Mouse (Mus musculus): ENCODE results near the gene Auts2.

Gene Auts2

DNA sequence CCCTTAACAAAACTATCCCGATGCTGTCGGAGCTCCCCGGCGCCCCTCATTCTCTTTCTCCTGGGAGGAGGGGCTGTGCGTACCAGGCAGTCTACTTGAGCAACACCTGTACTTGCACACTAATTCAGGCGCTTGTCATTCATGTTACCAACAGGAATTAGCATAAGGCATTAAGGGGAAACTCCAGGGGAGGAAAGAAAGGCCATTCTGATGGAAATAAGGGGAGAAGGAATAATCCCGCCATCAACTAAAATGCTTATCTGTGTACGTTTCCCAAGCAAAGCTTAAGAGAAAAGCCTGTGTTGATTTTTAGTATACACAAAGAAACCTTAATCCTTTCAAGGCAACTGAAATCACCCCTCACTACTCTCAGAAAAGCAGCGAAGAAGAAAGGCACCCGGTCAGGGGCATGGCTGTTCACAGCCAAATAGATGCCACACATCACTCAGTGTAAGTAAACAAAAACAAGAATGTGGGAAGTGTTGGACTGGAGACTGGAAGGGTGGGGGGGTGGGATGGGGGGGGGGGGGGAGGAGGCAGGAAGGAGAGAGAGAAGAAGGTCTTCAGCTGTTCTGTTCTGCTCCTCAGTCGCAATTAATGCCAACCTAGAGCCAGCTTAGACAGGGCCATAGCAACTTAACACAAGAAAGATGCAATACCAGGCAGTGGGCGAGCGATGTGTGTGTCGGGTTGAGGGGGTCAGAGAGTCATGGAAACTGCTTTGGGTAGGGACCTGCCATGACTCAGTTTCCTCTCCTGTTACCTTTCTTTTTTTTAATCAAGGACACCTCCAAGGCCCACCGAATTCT is 1011.2 kb downstream of the Auts2 start:
- DNase-seq (ENCODE audit: low read depth, low spot score), result peak; percentile 48

DNA sequence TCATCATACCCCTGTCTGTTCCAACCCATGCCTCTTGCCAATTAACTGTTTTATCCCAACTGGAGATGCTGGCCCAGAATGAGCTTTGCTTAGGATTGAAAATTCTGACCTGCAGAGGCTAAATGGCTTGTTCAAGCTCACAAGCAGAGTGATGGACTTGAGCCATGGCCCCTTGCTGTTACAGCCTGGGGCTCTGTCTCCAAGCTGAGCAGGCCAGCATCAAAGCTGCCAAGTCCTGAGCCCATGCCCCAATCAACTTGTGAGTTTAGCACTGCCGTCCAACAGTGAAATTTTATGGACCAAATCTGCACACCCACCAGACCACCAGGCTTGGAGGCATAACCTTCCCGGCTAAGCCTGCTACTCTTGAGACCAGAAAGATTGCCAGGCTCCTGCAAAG is 1012.3 kb downstream of the Auts2 start:
- no peak for DNase-seq (ENCODE audit: low read depth, low spot score)

DNA sequence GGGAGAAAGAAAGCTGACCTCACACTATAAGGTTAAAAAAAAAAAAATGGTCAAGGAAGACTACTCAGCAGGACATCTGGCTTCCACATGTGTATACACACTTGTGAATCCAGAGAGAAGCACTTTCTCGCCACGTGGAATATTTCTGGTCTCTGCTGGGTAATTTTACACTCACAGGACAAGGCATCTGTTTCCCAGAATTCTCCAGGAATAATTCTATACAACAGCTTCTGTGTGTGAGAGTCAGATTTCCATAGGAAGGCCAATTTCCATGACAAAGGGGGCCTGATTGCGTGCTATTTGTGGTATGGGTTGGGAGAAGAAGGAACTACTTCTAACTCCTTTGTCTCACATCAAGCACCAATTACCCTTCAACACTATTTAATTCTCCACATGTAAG is 1016.5 kb downstream of the Auts2 start:
- peak; percentile 91 for DNase-seq (ENCODE audit: low read depth, low spot score)

DNA sequence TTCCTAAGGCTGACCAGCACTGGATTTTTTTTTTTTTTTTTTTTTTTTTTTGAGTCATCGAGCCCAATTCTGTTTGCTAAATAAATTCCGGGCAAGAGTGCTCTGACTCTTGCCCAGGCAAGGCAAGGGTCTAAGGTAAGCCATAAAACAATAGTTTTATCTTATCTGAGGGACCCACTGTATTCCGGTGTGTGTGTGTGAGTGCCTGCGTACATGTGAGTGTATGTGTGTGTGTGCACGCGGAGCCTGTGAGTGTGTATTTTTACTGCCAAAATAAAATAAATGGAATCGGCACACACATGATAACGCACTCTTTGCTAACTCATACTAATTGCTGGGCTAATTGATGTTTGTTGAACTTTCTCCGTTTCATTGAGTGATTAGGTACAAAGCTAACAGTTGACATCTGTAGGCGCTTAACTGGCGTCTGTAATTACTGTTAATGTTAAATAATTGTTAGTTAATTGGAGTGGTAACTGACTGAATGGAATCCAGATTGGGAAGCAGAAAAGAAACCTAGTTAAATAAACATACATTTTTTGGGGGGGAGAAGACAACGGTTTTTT is 1018.2 kb downstream of the Auts2 start:
- DNase-seq (ENCODE audit: low read depth, low spot score), result no peak

DNA sequence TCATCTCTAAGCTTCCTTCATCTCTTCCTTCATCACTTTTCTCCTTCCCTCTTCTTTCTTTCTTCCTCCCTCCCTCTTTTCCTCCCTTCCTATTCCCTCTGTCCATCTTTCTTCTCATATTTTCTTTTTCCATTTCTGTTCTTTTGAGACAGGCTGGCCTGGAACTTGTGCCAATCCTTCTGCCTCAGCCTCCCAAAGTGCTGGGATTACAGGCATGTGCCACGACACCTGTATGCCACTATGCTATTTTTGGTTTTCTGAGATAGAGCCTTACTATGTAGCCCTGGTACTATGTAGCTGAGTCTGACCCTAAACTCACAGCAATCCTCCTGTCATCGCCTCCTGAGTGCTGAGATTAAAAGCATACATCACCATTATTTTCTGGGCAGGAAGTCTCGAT is 1023.6 kb downstream of the Auts2 start:
- no peak for DNase-seq (ENCODE audit: low read depth, low spot score)

DNA sequence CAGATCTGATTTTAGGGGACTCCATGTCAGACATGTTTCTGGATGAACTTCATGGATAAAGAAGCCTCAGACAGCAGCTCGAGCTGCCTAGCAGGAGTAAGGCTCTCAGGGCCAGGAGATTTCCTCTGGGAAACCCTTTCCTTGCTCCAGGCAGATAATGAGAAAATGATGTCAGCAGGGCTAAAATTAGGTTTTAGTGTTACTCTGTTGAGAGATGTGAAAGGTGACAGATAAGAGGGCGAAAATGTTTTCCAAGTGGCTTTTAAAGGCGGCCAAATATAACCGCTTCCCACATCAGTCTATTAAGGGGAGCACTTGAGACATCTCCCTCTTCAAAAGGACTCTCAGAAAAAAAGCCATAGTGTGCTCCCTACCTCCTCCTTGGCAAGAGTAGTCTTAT is 1025.5 kb downstream of the Auts2 start:
- DNase-seq (ENCODE audit: low read depth, low spot score), result no peak

DNA sequence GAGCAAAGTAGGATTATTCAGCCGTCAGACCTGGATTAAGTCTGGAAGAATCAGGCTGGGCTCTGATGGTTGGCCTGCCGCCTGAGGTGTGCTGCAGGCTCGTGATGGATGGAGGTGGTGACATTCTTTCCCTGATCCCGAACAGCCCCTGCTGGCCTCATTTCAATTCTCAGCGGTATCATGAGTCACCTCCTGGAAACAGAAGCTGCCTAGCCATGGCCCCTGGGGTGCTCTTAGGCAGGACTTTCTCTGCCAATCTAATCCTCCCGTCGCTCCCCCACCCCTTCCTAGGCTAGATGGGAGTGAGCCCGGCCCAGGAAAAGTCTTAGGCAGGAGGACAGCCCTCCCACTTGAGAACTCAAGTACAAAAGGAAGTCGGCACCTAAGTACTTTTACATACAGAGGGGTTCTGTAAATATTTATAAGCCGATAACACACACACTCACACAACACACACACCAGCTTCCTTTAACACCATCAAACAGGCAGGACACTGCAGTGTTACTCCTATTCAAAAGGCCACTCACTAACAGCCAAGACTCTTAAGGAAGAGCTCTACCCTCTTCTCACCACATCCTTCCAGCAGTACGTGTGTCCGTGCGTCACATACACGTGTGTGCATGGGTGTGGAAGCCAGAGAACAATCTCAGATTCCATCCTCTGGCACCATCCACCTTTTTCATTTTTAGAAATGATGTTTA is 1027.3 kb downstream of the Auts2 start:
- DNase-seq (ENCODE audit: low read depth, low spot score), result peak; percentile 76

DNA sequence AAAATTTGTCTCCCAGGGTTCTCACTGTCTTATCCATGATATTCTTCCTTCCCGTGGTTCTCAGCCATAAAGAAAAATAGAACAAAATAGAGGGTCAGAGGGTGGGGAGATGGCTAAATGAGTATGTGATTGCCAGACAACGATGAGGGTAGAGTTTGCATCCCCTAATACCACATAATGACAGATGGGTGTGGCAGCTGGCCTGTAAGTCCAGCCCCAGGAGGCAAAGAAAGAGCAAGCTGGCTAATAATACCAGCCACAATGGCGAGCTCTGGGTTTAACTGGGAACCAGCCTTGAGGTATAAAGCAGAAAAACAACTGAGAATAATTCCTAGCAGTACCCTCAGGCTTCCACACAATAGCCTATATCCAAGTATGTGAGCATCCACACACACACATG is 1029.4 kb downstream of the Auts2 start:
- no peak for DNase-seq (ENCODE audit: low read depth, low spot score)

DNA sequence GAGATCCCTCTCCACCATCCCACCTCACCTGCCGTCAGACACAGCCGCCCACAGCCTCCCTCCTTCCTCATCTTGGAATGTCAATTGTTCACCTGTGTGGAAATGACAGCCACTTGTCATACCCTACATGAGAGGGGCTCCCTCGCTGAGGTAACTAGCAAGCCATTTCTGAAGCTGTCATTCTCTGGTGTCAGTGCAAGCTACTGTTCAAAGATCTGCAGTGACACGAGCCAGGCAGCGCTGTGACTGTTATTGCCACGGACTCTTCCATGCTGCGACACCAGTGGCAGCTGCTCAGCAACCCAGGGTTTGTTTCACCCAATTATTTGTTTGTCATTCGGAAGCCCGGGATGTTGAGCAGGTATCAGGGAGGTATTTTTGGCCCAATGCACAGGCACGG is 1030.5 kb downstream of the Auts2 start:
- no peak for DNase-seq (ENCODE audit: low read depth, low spot score)

DNA sequence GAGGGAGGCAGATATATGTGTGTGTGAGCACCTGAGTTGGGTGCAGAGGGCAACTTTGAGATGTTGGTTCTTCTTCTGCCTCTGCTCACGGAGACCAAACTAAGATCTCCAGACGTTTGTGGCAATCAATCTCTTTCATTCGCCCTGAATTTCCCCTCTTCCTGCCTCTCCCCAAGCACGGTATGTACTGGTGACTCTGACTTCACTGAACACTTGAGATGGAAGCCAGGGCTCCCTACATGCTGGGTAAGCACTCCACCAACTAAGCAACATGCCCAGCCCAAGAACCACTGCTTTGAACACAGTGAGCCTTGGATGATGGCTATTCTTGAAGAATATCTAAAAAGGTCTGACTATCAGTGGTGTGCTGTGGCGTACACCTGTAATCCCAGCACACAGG is 1032.5 kb downstream of the Auts2 start:
- DNase-seq (ENCODE audit: low read depth, low spot score), result no peak

DNA sequence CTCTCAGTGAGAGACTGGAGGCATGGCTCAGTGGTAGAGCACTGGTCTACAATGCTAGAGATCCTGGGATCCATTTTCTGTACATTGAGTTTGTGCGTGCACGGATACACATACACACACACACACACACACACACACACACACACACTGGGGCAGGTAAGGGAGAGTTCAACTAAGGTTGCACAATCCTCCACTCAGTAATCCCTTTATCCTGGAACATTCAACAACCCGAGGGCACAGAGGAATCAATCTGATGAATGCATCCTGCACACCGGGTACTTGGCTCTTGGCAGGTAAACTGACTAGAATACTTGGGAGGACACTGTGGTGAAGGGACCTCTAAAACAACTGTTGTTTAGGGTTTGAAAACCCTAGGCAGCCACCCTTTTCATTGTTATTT is 1033.8 kb downstream of the Auts2 start:
- no peak for DNase-seq (ENCODE audit: low read depth, low spot score)

DNA sequence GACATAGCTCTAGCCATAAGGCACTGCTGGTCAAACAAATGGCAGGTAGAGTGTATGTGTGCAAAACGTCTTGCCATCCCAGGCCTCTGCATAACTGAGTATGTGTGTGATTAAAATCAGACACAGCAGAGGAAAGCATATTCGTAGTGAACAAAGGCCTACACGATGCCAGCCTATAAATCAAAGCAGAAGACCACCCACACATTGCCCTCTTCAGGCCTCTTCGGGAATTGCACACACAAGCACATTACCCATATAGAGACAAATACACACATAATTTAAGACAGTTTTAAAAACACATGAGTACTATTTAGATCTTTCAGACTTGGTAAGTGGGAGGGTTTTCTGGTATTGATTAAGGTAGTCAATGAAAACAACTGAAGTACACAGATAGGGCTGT is 1044.3 kb downstream of the Auts2 start:
- peak; percentile 66 for DNase-seq (ENCODE audit: low read depth, low spot score)

DNA sequence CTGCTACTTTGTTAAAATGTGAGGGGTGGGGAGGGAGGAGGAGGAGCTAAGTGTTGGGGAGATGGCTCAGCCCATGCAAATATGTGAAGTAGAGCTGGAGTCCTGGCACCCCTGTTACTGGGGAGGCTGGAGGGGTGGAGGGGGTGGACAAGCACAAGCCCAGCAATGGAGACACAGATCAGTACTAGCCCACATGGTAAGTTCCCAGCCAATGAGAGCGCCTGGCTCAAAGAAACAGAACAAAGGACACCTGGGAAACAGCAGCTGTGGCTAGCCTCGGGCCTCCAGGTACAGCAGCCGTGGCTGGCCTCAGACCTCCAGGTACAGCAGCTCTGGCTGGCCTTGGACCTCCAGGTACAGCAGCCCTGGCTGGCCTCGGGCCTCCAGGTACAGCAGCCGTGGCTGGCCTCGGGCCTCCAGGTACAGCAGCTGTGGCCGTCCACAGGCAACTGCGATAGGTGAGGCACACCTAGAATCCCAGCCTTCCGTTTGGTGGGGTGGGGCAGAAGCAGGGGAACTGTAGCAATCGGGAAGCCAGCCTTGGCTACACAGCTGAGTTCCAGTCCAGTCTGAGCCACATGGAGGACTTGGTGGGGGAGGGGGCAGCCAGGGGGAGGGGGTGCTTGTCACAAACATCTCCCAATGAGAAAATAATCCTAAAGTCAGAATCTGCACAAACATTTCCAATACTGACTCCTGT is 1046.5 kb downstream of the Auts2 start:
- DNase-seq (ENCODE audit: low read depth, low spot score), result no peak

DNA sequence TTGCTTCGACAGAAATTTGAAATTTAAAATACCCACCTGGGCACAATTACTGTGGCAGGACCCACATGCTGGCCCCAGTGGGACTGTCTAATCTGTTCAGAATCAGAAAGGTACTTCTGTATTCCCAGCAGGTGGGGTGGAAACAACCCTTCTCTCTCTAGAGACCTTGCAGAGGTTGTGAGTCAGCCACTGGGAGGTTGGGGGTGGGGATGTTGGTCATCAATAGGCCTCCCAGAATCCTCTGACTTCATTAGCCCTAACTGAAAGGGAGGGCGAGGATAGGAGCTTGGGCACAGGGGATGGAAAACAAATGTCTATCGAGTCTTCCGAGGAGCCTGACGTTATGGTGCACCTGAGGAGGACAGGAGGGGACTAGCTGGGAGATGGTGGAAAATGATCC is 1048.6 kb downstream of the Auts2 start:
- peak; percentile 42 for DNase-seq (ENCODE audit: low read depth, low spot score)

DNA sequence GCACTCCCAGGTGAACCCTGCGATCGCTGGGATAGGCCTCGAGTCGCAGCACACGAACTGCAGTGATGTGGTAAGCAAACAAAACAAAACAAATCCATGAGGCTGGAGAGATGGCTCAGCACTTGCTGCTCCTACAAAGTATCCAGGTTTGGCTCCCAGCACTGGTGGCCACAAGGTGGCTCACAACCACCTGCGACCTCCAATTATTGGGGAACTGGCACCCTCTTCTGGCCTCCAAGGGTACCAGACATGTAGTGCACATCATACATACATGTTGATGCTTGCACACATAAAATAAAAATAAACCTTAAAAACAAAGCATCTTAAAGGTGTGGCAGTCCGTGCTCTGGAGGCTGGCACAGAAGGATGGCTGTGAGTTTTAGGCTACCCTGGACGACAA is 1050.6 kb downstream of the Auts2 start:
- peak; percentile 88 for DNase-seq (ENCODE audit: low read depth, low spot score)

DNA sequence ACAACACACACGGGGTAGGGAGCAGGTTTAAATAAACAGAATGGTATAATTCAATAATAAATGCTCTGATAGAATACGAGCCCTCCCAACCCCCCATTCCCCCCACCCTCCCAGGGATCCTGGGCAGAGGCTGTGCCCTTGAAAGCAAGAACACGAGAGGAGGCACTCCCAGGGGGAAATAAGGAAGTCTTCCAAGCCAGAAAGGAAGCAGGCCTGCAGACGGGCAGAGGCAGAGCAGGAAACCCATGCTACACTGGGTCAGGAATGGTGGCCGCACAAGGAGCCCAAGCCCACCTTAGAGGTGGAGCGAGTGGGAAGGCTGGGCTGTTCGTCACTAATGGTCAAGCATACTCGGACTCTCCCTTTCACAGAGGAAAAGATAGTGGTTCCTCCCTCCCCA is 1051.3 kb downstream of the Auts2 start:
- peak; percentile 22 for DNase-seq (ENCODE audit: low read depth, low spot score)

DNA sequence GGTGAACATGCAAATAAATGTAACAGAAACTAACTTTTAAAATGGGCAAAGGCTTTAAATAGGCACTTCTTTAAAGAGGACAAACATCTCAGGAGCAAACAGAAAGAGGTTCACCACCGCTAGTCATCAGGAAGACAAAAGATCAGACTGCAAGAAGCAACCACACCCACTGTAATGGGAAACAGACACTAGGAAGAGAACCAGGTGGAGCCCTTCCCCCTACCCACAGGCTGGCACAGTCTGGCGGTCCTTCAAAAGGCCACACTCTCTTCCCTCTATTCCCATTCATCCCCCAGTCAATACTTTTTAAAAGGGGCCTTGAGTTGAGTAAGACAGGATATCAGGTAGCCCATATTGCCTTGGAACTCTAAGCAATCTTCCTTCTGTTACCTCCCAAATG is 1052.3 kb downstream of the Auts2 start:
- peak; percentile 93 for DNase-seq (ENCODE audit: low read depth, low spot score)

DNA sequence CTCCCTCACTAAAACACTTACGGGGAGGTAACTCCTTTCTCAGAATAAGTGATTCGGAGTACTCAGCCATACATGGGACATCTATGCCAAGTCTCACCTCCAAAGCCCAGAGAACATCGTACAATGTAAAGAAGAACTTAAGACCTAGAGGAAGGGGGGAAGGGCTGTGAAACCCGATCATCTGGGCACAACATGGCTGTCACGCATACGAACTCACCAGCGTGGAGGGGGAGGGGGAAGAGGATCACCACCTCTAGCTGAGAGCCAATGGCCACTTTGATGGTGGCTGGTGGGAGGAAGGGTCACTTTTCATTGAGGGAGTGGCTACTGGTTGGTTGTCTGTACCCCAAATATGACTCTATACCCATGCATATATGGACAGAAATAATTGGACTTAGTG is 1053.3 kb downstream of the Auts2 start:
- peak; percentile 59 for DNase-seq (ENCODE audit: low read depth, low spot score)

DNA sequence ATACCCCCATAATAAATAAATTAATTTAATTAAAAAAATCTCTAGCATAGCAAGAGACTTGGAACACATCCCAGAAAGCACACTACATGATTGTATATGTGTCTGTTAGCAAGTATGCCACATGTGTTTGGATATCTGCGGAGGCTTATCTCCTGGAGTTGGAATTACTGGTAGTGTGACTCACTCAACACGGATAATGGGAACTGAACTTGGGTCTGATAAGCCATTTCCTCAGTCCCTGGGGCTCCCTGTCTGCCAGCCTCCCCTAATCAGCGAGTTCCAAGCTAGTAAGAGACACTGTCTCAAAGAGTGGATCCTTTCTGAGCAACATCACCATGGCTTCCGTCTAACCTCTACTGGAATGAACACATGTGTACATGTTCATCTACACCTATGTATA is 1056.6 kb downstream of the Auts2 start:
- no peak for DNase-seq (ENCODE audit: low read depth, low spot score)

DNA sequence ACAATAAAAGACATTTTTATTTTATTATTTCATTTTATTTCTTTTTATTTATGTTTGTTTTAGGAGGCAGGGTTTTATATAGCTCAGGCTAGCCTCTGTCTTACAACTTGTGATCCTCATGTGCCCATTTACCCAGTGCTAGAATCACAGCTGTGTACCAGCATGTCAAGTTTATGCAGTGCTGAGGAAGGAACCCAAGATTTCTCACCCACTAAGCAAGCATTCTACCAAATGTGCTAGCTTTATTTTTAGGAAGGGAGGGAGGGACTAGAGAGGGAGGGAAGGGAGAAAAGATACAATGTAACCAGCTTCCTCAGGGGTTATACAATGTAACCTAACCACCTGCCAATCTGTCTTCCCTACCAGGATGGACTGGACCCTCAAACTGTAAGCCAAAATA is 1067.9 kb downstream of the Auts2 start:
- no peak for DNase-seq (ENCODE audit: low read depth, low spot score)

DNA sequence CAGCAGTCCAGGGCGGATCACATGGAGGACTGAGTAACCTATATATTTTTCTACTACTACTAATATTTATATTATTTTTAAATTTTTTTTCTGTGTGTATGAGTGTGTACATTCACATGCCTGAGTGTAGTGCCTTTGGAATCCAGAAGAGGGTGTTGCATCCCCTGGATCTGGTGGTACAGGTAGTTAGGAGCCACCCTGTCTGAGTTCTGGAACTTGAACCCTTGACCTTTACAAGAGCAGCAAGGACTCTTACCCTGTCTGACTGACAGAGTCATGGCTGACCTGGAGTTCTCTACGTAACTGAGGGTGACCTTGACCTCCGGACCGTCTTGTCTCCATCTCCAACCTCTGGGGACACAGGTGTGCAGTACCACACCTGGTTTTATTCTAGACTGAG is 1074.5 kb downstream of the Auts2 start:
- peak; percentile 52 for DNase-seq (ENCODE audit: low read depth, low spot score)

DNA sequence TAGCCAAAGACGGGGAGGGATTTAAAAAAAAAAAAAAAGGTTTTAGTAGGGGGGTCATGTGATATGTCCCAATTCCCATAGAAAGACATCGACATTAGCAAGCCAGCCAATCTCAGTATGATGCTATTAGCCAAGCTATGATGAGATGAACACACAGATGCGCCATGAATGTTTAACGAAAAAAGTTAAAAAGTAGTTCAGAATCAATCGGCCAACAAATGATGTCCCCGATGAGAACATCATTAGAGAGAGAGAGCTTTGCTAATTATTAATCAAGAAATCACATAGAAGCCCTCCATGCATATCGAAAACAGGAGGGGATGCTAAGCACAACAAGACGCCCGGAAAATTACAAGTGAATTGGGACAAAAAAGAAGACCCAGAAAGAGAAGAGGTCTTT is 1077.0 kb downstream of the Auts2 start:
- no peak for DNase-seq (ENCODE audit: low read depth, low spot score)
